Mouse (Mus musculus): ENCODE results near the gene Gpr84. TPM values are rescaled to one million over a fixed set of nuclear protein-coding genes. Genes with fewer than 3 reads are reported as not detected.

The Gpr84 gene
- polyA plus RNA-seq, 1 experiment from 2014 or later, result 0.26 TPM

GRCm38 (mm10) chr15:103333081-103333615 is 22.7 kb upstream of the Gpr84 start:
- H3K4me3 ChIP-seq (replicated peaks; ENCODE audit: low read depth, low read length), result no peak overlapping the region
- peaks cover 19% of the 10 kb centered on the region for H3K4me1 ChIP-seq (ENCODE audit: control insufficient read depth, insufficient read depth, low read length)
- ATAC-seq (ENCODE audit: low FRiP score, low TSS enrichment) (no peak), DNase-seq (no peak)
- H3K9me3 ChIP-seq (ENCODE audit: control insufficient read depth, low read length), result no peaks in the 10 kb centered on the region
- H3K27ac ChIP-seq (replicated peaks; ENCODE audit: low read depth, low read length), result no peak overlapping the region
- 49% methylated on average over 5 of the region's 5 CpGs for WGBS
- H3K4me2 ChIP-seq (ENCODE audit: low read length), result no peak overlapping the region
- no peaks in the 10 kb centered on the region for H3K36me3 ChIP-seq (ENCODE audit: control insufficient read depth, insufficient read depth, low read length)
- H3K27me3 ChIP-seq (ENCODE audit: control insufficient read depth, insufficient read depth, low read length), result no peaks in the 10 kb centered on the region
- H3K9ac ChIP-seq (replicated peaks; ENCODE audit: low read length), result peak overlapping the region; percentile 21; the same call in 1 of the 2 replicates

GRCm38 (mm10) chr15:103323455-103324247 is 13.2 kb upstream of the Gpr84 start:
- 1% methylated on average over 39 of the region's 40 CpGs for WGBS
- no peaks in the 10 kb centered on the region for H3K27me3 ChIP-seq (ENCODE audit: control insufficient read depth, insufficient read depth, low read length)
- peak overlapping the region; percentile 88 for H3K9ac ChIP-seq (replicated peaks; ENCODE audit: low read length)
- H3K36me3 ChIP-seq (ENCODE audit: control insufficient read depth, insufficient read depth, low read length), result peaks cover 7% of the 10 kb centered on the region; the same call in 1 of the 2 replicates
- peak overlapping the region; percentile 83 for H3K4me2 ChIP-seq (ENCODE audit: low read length)
- H3K9me3 ChIP-seq (ENCODE audit: control insufficient read depth, low read length), result no peaks in the 10 kb centered on the region
- H3K4me1 ChIP-seq (ENCODE audit: control insufficient read depth, insufficient read depth, low read length), result peaks cover 18% of the 10 kb centered on the region
- H3K4me3 ChIP-seq (replicated peaks; ENCODE audit: low read depth, low read length), result peak overlapping the region; percentile 65
- ATAC-seq (ENCODE audit: low FRiP score, low TSS enrichment), result peak; percentile 97
- H3K27ac ChIP-seq (replicated peaks; ENCODE audit: low read depth, low read length), result peak overlapping the region; percentile 80
- DNase-seq, result peak; percentile 93

- Histone ChIP-seq H3K27ac (replicated peaks; ENCODE audit: low read depth, low read length) (peak overlapping the region; percentile 80), H3K4me1 (ENCODE audit: control insufficient read depth, insufficient read depth, low read length) (peaks cover 18% of the 10 kb centered on the region), H3K36me3 (ENCODE audit: control insufficient read depth, insufficient read depth, low read length) (peaks cover 13% of the 10 kb centered on the region), H3K4me2 (ENCODE audit: low read length) (peak overlapping the region; percentile 83), H3K9ac (replicated peaks; ENCODE audit: low read length) (peak overlapping the region; percentile 88), H3K27me3 (ENCODE audit: control insufficient read depth, insufficient read depth, low read length) (no peaks in the 10 kb centered on the region), H3K4me3 (replicated peaks; ENCODE audit: low read depth, low read length) (peak overlapping the region; percentile 65), H3K9me3 (ENCODE audit: control insufficient read depth, low read length) (no peaks in the 10 kb centered on the region)
- DNase-seq (no peak), ATAC-seq (ENCODE audit: low FRiP score, low TSS enrichment) (peak; percentile 76)
- 1% methylated on average over 25 of the region's 26 CpGs for WGBS
These were observed 12.7 kb upstream of the Gpr84 start for GRCm38 (mm10) chr15:103323070-103323454.

GRCm38 (mm10) chr15:103322396-103322795 is 12.0 kb upstream of the Gpr84 start:
- Histone ChIP-seq H3K27me3 (ENCODE audit: control insufficient read depth, insufficient read depth, low read length) (no peaks in the 10 kb centered on the region), H3K9me3 (ENCODE audit: control insufficient read depth, low read length) (no peaks in the 10 kb centered on the region), H3K9ac (replicated peaks; ENCODE audit: low read length) (peak overlapping the region; percentile 88), H3K36me3 (ENCODE audit: control insufficient read depth, insufficient read depth, low read length) (peaks cover 20% of the 10 kb centered on the region), H3K4me3 (replicated peaks; ENCODE audit: low read depth, low read length) (peak overlapping the region; percentile 65), H3K4me2 (ENCODE audit: low read length) (peak overlapping the region; percentile 83), H3K27ac (replicated peaks; ENCODE audit: low read depth, low read length) (peak overlapping the region; percentile 80; the same call in 1 of the 2 replicates), H3K4me1 (ENCODE audit: control insufficient read depth, insufficient read depth, low read length) (peaks cover 18% of the 10 kb centered on the region)
- no peak for DNase-seq
- WGBS, result 47% methylated on average over 4 of the region's 4 CpGs
- ATAC-seq (ENCODE audit: low FRiP score, low TSS enrichment), result no peak

GRCm38 (mm10) chr15:103321076-103321475 is 10.7 kb upstream of the Gpr84 start:
- WGBS, result 56% methylated on average over 1 of the region's 1 CpGs
- Histone ChIP-seq H3K9me3 (ENCODE audit: control insufficient read depth, low read length) (no peaks in the 10 kb centered on the region), H3K9ac (replicated peaks; ENCODE audit: low read length) (no peak overlapping the region), H3K27me3 (ENCODE audit: control insufficient read depth, insufficient read depth, low read length) (no peaks in the 10 kb centered on the region), H3K36me3 (ENCODE audit: control insufficient read depth, insufficient read depth, low read length) (peaks cover 32% of the 10 kb centered on the region), H3K4me2 (ENCODE audit: low read length) (0 out of 2 replicates have a peak overlapping the region, but pooled peaks have one; percentile 4), H3K4me3 (replicated peaks; ENCODE audit: low read depth, low read length) (no peak overlapping the region), H3K4me1 (ENCODE audit: control insufficient read depth, insufficient read depth, low read length) (peaks cover 18% of the 10 kb centered on the region), H3K27ac (replicated peaks; ENCODE audit: low read depth, low read length) (no peak overlapping the region)
- ATAC-seq (ENCODE audit: low FRiP score, low TSS enrichment) (no peak), DNase-seq (no peak)

- H3K27me3 ChIP-seq (ENCODE audit: control insufficient read depth, insufficient read depth, low read length), result no peaks in the 10 kb centered on the region
- peaks cover 44% of the 10 kb centered on the region for H3K36me3 ChIP-seq (ENCODE audit: control insufficient read depth, insufficient read depth, low read length)
- H3K4me3 ChIP-seq (replicated peaks; ENCODE audit: low read depth, low read length), result no peak overlapping the region
- no peak overlapping the region for H3K4me2 ChIP-seq (ENCODE audit: low read length)
- H3K9ac ChIP-seq (replicated peaks; ENCODE audit: low read length), result no peak overlapping the region
- no peaks in the 10 kb centered on the region for H3K9me3 ChIP-seq (ENCODE audit: control insufficient read depth, low read length)
- 78% methylated on average over 3 of the region's 3 CpGs for WGBS
- peaks cover 18% of the 10 kb centered on the region for H3K4me1 ChIP-seq (ENCODE audit: control insufficient read depth, insufficient read depth, low read length)
- no peak overlapping the region for H3K27ac ChIP-seq (replicated peaks; ENCODE audit: low read depth, low read length)
- DNase-seq (no peak), ATAC-seq (ENCODE audit: low FRiP score, low TSS enrichment) (no peak)
These were observed 7.9 kb upstream of the Gpr84 start for GRCm38 (mm10) chr15:103318201-103318816.

GRCm38 (mm10) chr15:103317731-103318130 is 7.3 kb upstream of the Gpr84 start:
- H3K9ac ChIP-seq (replicated peaks; ENCODE audit: low read length), result no peak overlapping the region
- WGBS, result 91% methylated on average over 8 of the region's 8 CpGs
- H3K36me3 ChIP-seq (ENCODE audit: control insufficient read depth, insufficient read depth, low read length), result peaks cover 44% of the 10 kb centered on the region
- ATAC-seq (ENCODE audit: low FRiP score, low TSS enrichment), result no peak
- no peak for DNase-seq
- no peaks in the 10 kb centered on the region for H3K27me3 ChIP-seq (ENCODE audit: control insufficient read depth, insufficient read depth, low read length)
- no peak overlapping the region for H3K4me3 ChIP-seq (replicated peaks; ENCODE audit: low read depth, low read length)
- H3K27ac ChIP-seq (replicated peaks; ENCODE audit: low read depth, low read length), result no peak overlapping the region
- H3K4me1 ChIP-seq (ENCODE audit: control insufficient read depth, insufficient read depth, low read length), result peaks cover 18% of the 10 kb centered on the region
- H3K4me2 ChIP-seq (ENCODE audit: low read length), result no peak overlapping the region
- no peaks in the 10 kb centered on the region for H3K9me3 ChIP-seq (ENCODE audit: control insufficient read depth, low read length)

GRCm38 (mm10) chr15:103317120-103317519 is 6.7 kb upstream of the Gpr84 start:
- Histone ChIP-seq H3K27me3 (ENCODE audit: control insufficient read depth, insufficient read depth, low read length) (no peaks in the 10 kb centered on the region), H3K9ac (replicated peaks; ENCODE audit: low read length) (no peak overlapping the region), H3K4me1 (ENCODE audit: control insufficient read depth, insufficient read depth, low read length) (peaks cover 12% of the 10 kb centered on the region), H3K4me3 (replicated peaks; ENCODE audit: low read depth, low read length) (no peak overlapping the region), H3K4me2 (ENCODE audit: low read length) (no peak overlapping the region), H3K9me3 (ENCODE audit: control insufficient read depth, low read length) (no peaks in the 10 kb centered on the region), H3K27ac (replicated peaks; ENCODE audit: low read depth, low read length) (no peak overlapping the region), H3K36me3 (ENCODE audit: control insufficient read depth, insufficient read depth, low read length) (peaks cover 44% of the 10 kb centered on the region)
- ATAC-seq (ENCODE audit: low FRiP score, low TSS enrichment), result no peak
- no peak for DNase-seq

Measured in midbrain, embryonic 14.5 days (tissue).